Mouse (Mus musculus) ES-E14 (cell line): Measurements from ENCODE around the gene Ero1l.

Experiments
- ZC3H11A ChIP-seq: IDR thresholded peaks from 2 replicates; pipeline ENCODE4 v1.6.1; 2012; ENCODE audit warnings: low read depth, mild to moderate bottlenecking, inconsistent platforms, low read length, borderline replicate concordance
- ZNF384 ChIP-seq: IDR thresholded peaks from 2 replicates; pipeline ENCODE4 v1.6.1; 2012; ENCODE audit warnings: low read depth, low read length, inconsistent platforms

- TF ChIP-seq ZNF384, result no peak
- TF ChIP-seq ZC3H11A, result no peak
These were observed 9.6 kb upstream of the Ero1l start for GRCm38 (mm10) chr14:45328072-45328713.
